Mouse (Mus musculus) layer of hippocampus, adult 9-11 months (tissue): ENCODE data around the gene Znhit3.
A peak's percentile ranks its signal among the peaks of the same experiment; 100 is the strongest.

Experiments used
- DNase-seq: peaks from one replicate; pipeline ENCODE4 v3.0.0; 2022

The Znhit3 gene

GRCm38 (mm10) chr11:84871548-84872069, 44.6 kb downstream of the Znhit3 start:
- no peak for DNase-seq

- DNase-seq: no peak
These were observed 45.1 kb downstream of the Znhit3 start for GRCm38 (mm10) chr11:84871046-84871445.

- DNase-seq: peak; percentile 92
These were observed 45.7 kb downstream of the Znhit3 start, which contains the start of gene Ggnbp2 for GRCm38 (mm10) chr11:84870337-84871043. Gene Ggnbp2 (minus strand): TSS chr11:84870817.

- DNase-seq: peak; percentile 96
These were observed 46.5 kb downstream of the Znhit3 start for GRCm38 (mm10) chr11:84869537-84870232.

GRCm38 (mm10) chr11:84868786-84869259, 47.3 kb downstream of the Znhit3 start:
- no peak for DNase-seq

- no peak for DNase-seq
These were observed 48.6 kb downstream of the Znhit3 start for GRCm38 (mm10) chr11:84867586-84867985.

- DNase-seq: no peak
These were observed 50.9 kb downstream of the Znhit3 start for GRCm38 (mm10) chr11:84865268-84865667.
